Mouse (Mus musculus) hindbrain, embryonic 11.5 days (tissue): ENCODE results near the gene Syne1. TPM values are rescaled to one million over a fixed set of nuclear protein-coding genes. Genes with fewer than 3 reads are reported as not detected.

Experiments
- ATAC-seq: fragments of 200-750 bp; cut with Nextera tagmentation; 2 replicates; pipeline ENCODE4 v1.8.0; 2017; ENCODE audit warnings: mild to moderate bottlenecking, moderate TSS enrichment, moderate library complexity; ENCODE audit not compliant: low FRiP score
- DNase-seq: peaks from one replicate; pipeline ENCODE4 v3.0.0-alpha.2; 2015; ENCODE audit warnings: low spot score
- H3K27ac ChIP-seq: fragments of 300-500 bp; sonication (generic); 2 replicates; pipeline ENCODE4 v1.5.1; 2014; ENCODE audit warnings: mild to moderate bottlenecking, low read depth, low read length
- H3K27me3 ChIP-seq: fragments of 300-500 bp; sonication (generic); 2 replicates; pipeline ENCODE4 v1.6.1; 2014; ENCODE audit warnings: mild to moderate bottlenecking, low read length, moderate library complexity, mixed read lengths; ENCODE audit not compliant: control insufficient read depth, insufficient read depth
- H3K36me3 ChIP-seq: fragments of 300-500 bp; sonication (generic); 2 replicates; pipeline ENCODE4 v1.6.1; 2014; ENCODE audit warnings: mild to moderate bottlenecking, low read length, moderate library complexity, mixed read lengths; ENCODE audit not compliant: control insufficient read depth, insufficient read depth
- H3K4me1 ChIP-seq: fragments of 300-500 bp; sonication (generic); replicated peaks from 2 replicates; pipeline ENCODE4 v1.6.1; 2014; ENCODE audit warnings: low read length, mixed read lengths; ENCODE audit not compliant: control insufficient read depth, insufficient read depth
- H3K4me2 ChIP-seq: fragments of 300-500 bp; sonication (generic); replicated peaks from 2 replicates; pipeline ENCODE4 v1.6.1; 2014; ENCODE audit warnings: mild to moderate bottlenecking, low read depth, low read length
- H3K4me3 ChIP-seq: fragments of 300-500 bp; sonication (generic); 2 replicates; pipeline ENCODE4 v1.5.1; 2014; ENCODE audit warnings: low read depth, low read length
- H3K9ac ChIP-seq: fragments of 300-500 bp; sonication (generic); 2 replicates; pipeline ENCODE4 v1.6.1; 2014; ENCODE audit warnings: low read depth, low read length
- H3K9me3 ChIP-seq: fragments of 300-500 bp; sonication (generic); 2 replicates; pipeline ENCODE4 v1.6.1; 2016; ENCODE audit warnings: low read length; ENCODE audit not compliant: control insufficient read depth
- WGBS: fragments of 180-500 bp; shearing (Covaris S2); extraction: QIAGEN DNeasy Blood & Tissue Kit; methylation state at CpG from one replicate; pipeline ENCODE4 v1.1.7; 2014; 5-methylcytosine and 5-hydroxymethylcytosine counted together
- polyA plus RNA-seq: library from polyadenylated mRNA; unstranded; fragments of >200 nt; fragmentation: Nextera tagmentation; extraction: Ambion mirVana; gene quantifications from 2 replicates; pipeline ENCODE4 v1.2.1, GENCODE M21; 2014

Syne1 gene
- polyA plus RNA-seq, 1 experiment from 2014 or later: 6.3 TPM

GRCm38 (mm10) chr10:5295291-5295891 lies 255.9 kb downstream of the Syne1 start:
- H3K4me1 ChIP-seq: no peaks in the 10 kb centered on the region
- 54% methylated on average over 7 of the region's 7 CpGs for WGBS
- H3K27ac ChIP-seq: no peak overlapping the region
- no peak overlapping the region for H3K4me3 ChIP-seq
- DNase-seq (no peak), ATAC-seq (no peak)
- no peaks in the 10 kb centered on the region for H3K36me3 ChIP-seq
- no peak overlapping the region for H3K9ac ChIP-seq
- H3K27me3 ChIP-seq: no peaks in the 10 kb centered on the region
- no peak overlapping the region for H3K4me2 ChIP-seq
- no peaks in the 10 kb centered on the region for H3K9me3 ChIP-seq

DNA sequence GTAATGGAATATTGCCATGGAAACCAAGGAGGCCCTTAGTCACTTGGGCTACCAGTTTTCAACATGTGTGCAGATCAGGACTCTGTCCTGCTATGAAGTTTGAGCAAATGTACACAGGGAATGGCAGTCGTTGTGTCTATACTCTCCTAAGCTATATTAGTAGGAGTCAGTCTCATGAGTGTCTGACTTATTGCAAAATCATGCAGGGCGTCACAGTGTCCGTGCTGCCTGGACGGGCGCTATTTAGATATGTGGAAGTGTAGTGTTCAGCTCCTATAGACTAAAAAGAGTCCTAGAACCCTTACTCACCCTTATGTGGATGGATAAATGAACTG lies 261.7 kb downstream of the Syne1 start:
- no peaks in the 10 kb centered on the region for H3K9me3 ChIP-seq
- DNase-seq (no peak), ATAC-seq (no peak; the same call in 1 of the 2 replicates)
- H3K9ac ChIP-seq: no peak overlapping the region
- no peaks in the 10 kb centered on the region for H3K36me3 ChIP-seq
- H3K27ac ChIP-seq: no peak overlapping the region
- H3K4me2 ChIP-seq: no peak overlapping the region
- H3K27me3 ChIP-seq: no peaks in the 10 kb centered on the region
- no peak overlapping the region for H3K4me3 ChIP-seq
- 82% methylated on average over 5 of the region's 5 CpGs for WGBS
- no peaks in the 10 kb centered on the region for H3K4me1 ChIP-seq

DNA sequence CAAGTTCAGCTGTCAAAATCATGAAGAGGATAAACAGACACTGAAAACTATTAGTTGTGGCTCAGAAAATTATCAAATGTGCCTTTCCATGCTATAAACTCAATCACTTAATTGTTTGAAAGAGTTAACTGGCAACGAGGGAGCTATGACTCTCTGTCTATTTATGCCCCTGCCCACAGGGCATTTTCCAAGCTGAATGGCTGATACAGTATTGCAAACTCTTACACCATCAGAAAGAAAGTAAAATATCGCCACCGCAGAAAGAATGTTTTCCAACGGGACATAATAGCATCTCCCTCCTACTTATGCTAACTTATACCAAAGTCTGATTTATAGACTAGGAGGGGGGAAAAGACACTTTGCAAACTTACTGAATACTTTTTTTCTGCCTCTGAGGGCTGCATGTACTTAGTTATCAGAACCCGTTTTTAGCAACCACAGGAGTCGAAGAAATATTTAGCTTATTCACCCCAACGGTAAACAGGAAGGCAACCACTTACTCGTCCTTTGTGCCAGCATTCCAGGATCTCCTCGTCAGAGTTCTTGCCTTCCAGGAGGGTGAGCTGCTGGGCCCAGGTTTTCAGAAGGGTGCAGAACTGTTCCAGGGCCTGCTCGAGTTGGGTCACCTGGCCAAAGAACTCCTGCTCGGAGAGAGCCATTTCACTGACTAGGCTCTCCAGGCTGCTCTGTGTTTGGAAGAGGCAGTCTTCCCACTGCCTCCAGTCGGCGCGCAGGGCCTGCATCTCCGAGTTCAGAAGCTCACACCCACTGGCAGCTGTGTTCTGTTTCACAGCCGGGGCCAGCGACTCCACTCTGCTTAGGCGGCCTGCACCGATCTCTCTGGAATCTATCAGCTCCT lies 262.3 kb downstream of the Syne1 start:
- DNase-seq (peak; percentile 38), ATAC-seq (peak; percentile 63)
- Histone ChIP-seq H3K27ac (no peak overlapping the region), H3K36me3 (no peaks in the 10 kb centered on the region), H3K9me3 (no peaks in the 10 kb centered on the region), H3K27me3 (no peaks in the 10 kb centered on the region), H3K4me2 (no peak overlapping the region), H3K4me1 (no peaks in the 10 kb centered on the region), H3K4me3 (no peak overlapping the region), H3K9ac (no peak overlapping the region)
- 53% methylated on average over 19 of the region's 19 CpGs for WGBS

DNA sequence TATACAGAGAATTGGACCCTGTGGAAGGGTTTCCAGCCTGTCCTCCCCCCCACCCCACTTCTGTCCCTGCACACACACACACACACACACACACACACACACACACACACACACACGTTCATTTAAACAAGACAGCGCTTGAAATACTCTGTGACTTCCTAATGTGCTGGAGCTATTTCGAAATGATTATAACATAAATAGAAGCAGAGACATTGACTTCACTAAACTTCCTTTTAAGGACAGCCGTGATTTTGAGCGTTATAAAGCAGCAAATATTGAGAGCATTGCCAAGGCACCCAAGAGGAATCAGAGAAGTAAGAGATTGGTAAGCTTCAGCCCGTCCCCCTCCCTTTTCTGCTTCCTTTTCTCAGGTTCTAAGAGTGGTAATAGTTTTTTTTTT lies 263.0 kb downstream of the Syne1 start:
- Histone ChIP-seq H3K27me3 (no peaks in the 10 kb centered on the region), H3K4me1 (no peaks in the 10 kb centered on the region), H3K9ac (no peak overlapping the region), H3K4me3 (no peak overlapping the region), H3K9me3 (no peaks in the 10 kb centered on the region), H3K27ac (no peak overlapping the region), H3K36me3 (no peaks in the 10 kb centered on the region), H3K4me2 (no peak overlapping the region)
- ATAC-seq (no peak), DNase-seq (no peak)
- 80% methylated on average over 6 of the region's 6 CpGs for WGBS

- Histone ChIP-seq H3K4me3 (no peak overlapping the region), H3K27ac (no peak overlapping the region), H3K36me3 (no peaks in the 10 kb centered on the region), H3K9ac (no peak overlapping the region), H3K4me1 (no peaks in the 10 kb centered on the region), H3K9me3 (no peaks in the 10 kb centered on the region), H3K4me2 (no peak overlapping the region), H3K27me3 (no peaks in the 10 kb centered on the region)
- ATAC-seq (no peak), DNase-seq (no peak)
- WGBS: 89% methylated on average over 5 of the region's 5 CpGs
These were observed 275.5 kb downstream of the Syne1 start for GRCm38 (mm10) chr10:5275769-5276168.

- Histone ChIP-seq H3K4me3 (no peak overlapping the region), H3K27me3 (no peaks in the 10 kb centered on the region), H3K9me3 (no peaks in the 10 kb centered on the region), H3K27ac (no peak overlapping the region), H3K4me1 (no peaks in the 10 kb centered on the region), H3K36me3 (no peaks in the 10 kb centered on the region), H3K4me2 (no peak overlapping the region), H3K9ac (no peak overlapping the region)
- WGBS: 86% methylated on average over 2 of the region's 2 CpGs
- no peak for DNase-seq
- ATAC-seq: no peak
These were observed 280.6 kb downstream of the Syne1 start for GRCm38 (mm10) chr10:5270641-5271040.

GRCm38 (mm10) chr10:5264418-5264817 lies 286.9 kb downstream of the Syne1 start:
- Histone ChIP-seq H3K9me3 (no peaks in the 10 kb centered on the region), H3K4me1 (no peaks in the 10 kb centered on the region), H3K9ac (no peak overlapping the region), H3K4me2 (no peak overlapping the region), H3K27me3 (no peaks in the 10 kb centered on the region), H3K27ac (no peak overlapping the region), H3K4me3 (no peak overlapping the region), H3K36me3 (no peaks in the 10 kb centered on the region)
- ATAC-seq (no peak), DNase-seq (no peak)
- 67% methylated on average over 10 of the region's 10 CpGs for WGBS

GRCm38 (mm10) chr10:5262636-5263035 lies 288.6 kb downstream of the Syne1 start:
- 88% methylated on average over 8 of the region's 8 CpGs for WGBS
- H3K27me3 ChIP-seq: no peaks in the 10 kb centered on the region
- no peak overlapping the region for H3K4me3 ChIP-seq
- no peaks in the 10 kb centered on the region for H3K4me1 ChIP-seq
- H3K36me3 ChIP-seq: no peaks in the 10 kb centered on the region
- no peak for DNase-seq
- no peak for ATAC-seq
- no peaks in the 10 kb centered on the region for H3K9me3 ChIP-seq
- H3K4me2 ChIP-seq: no peak overlapping the region
- no peak overlapping the region for H3K27ac ChIP-seq
- H3K9ac ChIP-seq: no peak overlapping the region

GRCm38 (mm10) chr10:5256686-5257085 lies 294.6 kb downstream of the Syne1 start:
- no peak overlapping the region for H3K4me3 ChIP-seq
- H3K36me3 ChIP-seq: no peaks in the 10 kb centered on the region
- H3K4me1 ChIP-seq: no peaks in the 10 kb centered on the region
- no peak for ATAC-seq
- no peak for DNase-seq
- no peaks in the 10 kb centered on the region for H3K27me3 ChIP-seq
- H3K9me3 ChIP-seq: no peaks in the 10 kb centered on the region
- H3K9ac ChIP-seq: no peak overlapping the region
- no peak overlapping the region for H3K27ac ChIP-seq
- no peak overlapping the region for H3K4me2 ChIP-seq
